Mouse (Mus musculus) brain, embryonic 14.5 days (tissue): ENCODE measurements around the gene Snx33.

Experiments
- CTCF ChIP-seq: fragments of 200-500 bp; IDR thresholded peaks from 2 replicates; pipeline ENCODE4 v1.5.1; 2012; ENCODE audit warnings: inconsistent platforms, mild to moderate bottlenecking, moderate library complexity, borderline replicate concordance; ENCODE audit not compliant: insufficient read depth, insufficient read length; ENCODE audit errors: extremely low read depth
- POLR2A ChIP-seq: fragments of 200-500 bp; IDR thresholded peaks from 2 replicates; pipeline ENCODE4 v1.6.1; 2012; ENCODE audit warnings: mild to moderate bottlenecking, inconsistent platforms, borderline replicate concordance; ENCODE audit not compliant: poor library complexity, insufficient read depth, insufficient read length, severe bottlenecking; ENCODE audit errors: extremely low read depth

DNA sequence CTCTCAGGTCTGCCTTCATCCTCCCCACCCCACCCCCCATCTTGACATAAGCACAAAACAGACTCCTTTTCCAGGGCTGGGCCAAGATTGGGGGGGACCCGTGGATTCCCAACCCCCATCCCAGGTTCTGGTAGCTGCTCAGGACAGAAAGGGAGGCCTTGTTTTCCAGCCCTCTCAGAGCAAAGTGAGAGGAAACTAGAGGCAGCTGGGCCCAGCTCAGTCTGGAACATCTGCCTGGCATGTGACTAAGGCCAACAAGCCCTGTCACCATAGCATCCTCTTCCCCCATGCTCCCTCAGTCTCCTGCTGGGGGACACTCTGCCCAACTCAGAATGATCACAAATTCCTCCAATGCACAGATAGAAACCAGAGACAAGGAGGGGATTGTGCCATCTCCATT, 13.1 kb downstream of the Snx33 start:
- TF ChIP-seq CTCF (no peak), POLR2A (no peak)
